Mouse (Mus musculus) megakaryocyte, embryonic 14.5 days (primary cell): ENCODE measurements around the gene Dlg3.

Experiments used
- FLI1 ChIP-seq: IDR thresholded peaks from 2 replicates; pipeline ENCODE4 v1.6.1; 2012; ENCODE audit warnings: low read length, inconsistent platforms, mixed read lengths
- GATA1 ChIP-seq: IDR thresholded peaks from 3 replicates; pipeline ENCODE4 v1.6.1; 2012; ENCODE audit warnings: mixed read lengths, low read length, inconsistent platforms, borderline replicate concordance

DNA sequence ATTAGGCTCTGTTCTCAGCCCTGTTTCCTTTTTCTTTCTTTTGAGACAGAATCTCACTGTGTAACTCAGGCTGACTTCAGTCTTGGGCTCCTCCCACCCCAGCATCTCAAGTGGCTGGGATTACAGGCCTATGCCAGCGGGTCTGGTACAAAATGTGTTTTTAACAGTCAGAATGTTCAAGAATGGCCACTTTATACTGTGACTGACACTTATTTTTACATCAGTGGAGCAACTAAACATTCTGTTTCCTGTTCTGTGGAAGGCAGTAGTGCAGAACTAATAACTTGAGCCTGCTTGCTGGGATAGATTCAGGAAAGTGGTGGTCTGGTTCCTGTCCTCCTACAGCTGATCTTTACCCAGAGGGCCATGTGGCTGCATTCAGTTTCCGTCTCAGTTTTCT lies 33.1 kb downstream of the Dlg3 start:
- TF ChIP-seq GATA1: no peak
- TF ChIP-seq FLI1: no peak
